Mouse (Mus musculus) erythroblast, embryonic 14.5 days (primary cell): ENCODE measurements around the gene Pycard.

Experiments used
- GATA1 ChIP-seq: IDR thresholded peaks from 2 replicates; pipeline ENCODE4 v1.6.1; 2012; ENCODE audit warnings: low read length, inconsistent platforms, mixed read lengths
- TAL1 ChIP-seq: IDR thresholded peaks from 3 replicates; pipeline ENCODE4 v1.6.1; 2012; ENCODE audit warnings: low read length, inconsistent platforms, mixed read lengths

- no peak for TF ChIP-seq TAL1
- TF ChIP-seq GATA1: no peak
Measured at GRCm38 (mm10) chr7:128000068-128000950, 6.6 kb upstream of the Pycard start.
